Mouse (Mus musculus) heart, postnatal 36 days (tissue): Measurements from ENCODE around the gene Itgb8. TPM values are rescaled to one million over a fixed set of nuclear protein-coding genes. Genes with fewer than 3 reads are reported as not detected.

Experiments
- DNase-seq, 2 experiments: peaks; one replicate each; pipeline ENCODE4 v3.0.0; 2021 to 2022
- intact Hi-C: fragments of 180-260 bp; cut with DNase I; formaldehyde crosslinking; loops from one replicate; pipeline ENCODE4 v1.15.1; 2025
- total RNA-seq, 2 experiments: library from RNA; stranded (reverse); gene quantifications; 2 replicates each; pipeline ENCODE4 v1.2.3; 2021

Gene Itgb8
- 1 to 10 TPM in 1 of 2 experiments, under 1 TPM in 1; 0.92 to 1.1 TPM for total RNA-seq

DNA sequence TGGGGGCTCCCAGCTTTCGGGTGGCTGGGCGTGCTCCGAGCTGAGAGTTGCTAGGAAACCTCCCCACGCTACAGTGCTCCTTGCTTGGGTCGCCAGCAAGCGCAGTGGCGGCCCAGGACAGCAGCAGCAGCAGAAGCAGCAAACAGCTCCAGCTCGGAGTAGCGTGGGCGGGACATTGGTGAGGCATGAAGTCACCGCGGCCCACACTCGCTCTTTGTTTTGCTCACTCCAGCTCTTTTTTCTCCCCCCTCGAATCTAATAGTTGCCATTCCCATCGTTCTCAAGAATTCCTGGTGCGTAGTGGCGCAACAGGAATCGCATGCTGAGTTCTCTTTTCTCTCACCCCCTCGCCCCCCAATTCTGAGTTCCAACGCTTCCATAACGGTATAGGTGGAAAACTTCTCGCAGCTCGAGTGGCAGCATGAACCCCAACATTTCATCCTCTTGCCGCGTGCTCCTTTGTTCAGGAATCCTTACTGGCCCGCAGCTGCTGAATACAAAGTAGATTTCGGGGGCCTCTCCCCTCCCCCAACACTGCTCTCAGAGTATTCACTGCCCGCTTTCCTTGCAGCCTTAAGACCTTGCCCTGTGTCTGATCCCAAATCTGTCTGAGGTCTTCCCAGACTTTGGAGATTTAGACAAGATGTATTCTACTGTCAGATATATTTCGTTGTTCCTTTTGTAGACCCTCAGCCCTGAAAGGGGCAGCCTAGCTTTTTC lies at the start of gene Itgb8:
Itgb8 (minus strand) TSS at position 107 of the 720 bp plus-strand sequence.
- DNase-seq: peak in 1 of 2 experiments; percentile 67
- intact Hi-C loops: loop anchor here (5.0 to 10.0 kb wide), 2 partner anchors 67 to 214 kb away; no protein-coding TSS in a partner anchor

- DNase-seq: no peak
- intact Hi-C loops: no loop called here
These were observed 37.7 kb upstream of the Itgb8 start for GRCm38 (mm10) chr12:119276282-119276681.

GRCm38 (mm10) chr12:119273605-119274004 lies 35.0 kb upstream of the Itgb8 start:
- intact Hi-C loops: no loop called here
- no peak for DNase-seq

- no peak for DNase-seq
- intact Hi-C loops: no loop called here
These were observed 33.4 kb upstream of the Itgb8 start for GRCm38 (mm10) chr12:119271964-119272363.

- intact Hi-C loops: no loop called here
- DNase-seq: no peak
These were observed 31.4 kb upstream of the Itgb8 start for GRCm38 (mm10) chr12:119270036-119270435.

DNA sequence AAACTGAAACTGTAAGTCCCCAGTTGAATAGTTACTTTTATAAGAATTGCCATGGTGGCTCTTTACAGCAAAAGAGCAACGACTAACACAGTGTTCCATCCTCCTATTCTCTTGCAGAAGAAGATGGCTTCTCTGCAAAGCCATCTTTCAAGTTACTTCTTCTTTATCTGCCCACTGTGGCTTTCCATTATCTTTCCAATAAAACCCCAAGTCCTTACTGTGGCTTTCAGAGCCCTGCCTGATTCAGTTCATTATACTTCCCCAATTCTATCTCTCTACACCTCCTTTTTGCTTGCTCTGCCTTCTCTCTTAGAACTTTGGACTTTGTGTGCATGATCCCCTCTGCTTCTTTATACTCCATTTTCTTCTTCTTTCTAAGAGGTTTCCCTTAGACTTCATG lies 30.1 kb upstream of the Itgb8 start:
- no peak for DNase-seq
- intact Hi-C loops: no loop called here

- DNase-seq: no peak
- intact Hi-C loops: no loop called here
These were observed 25.9 kb upstream of the Itgb8 start for GRCm38 (mm10) chr12:119264506-119264905.

GRCm38 (mm10) chr12:119248581-119248980 lies 10.0 kb upstream of the Itgb8 start:
- intact Hi-C loops: no loop called here
- no peak for DNase-seq

DNA sequence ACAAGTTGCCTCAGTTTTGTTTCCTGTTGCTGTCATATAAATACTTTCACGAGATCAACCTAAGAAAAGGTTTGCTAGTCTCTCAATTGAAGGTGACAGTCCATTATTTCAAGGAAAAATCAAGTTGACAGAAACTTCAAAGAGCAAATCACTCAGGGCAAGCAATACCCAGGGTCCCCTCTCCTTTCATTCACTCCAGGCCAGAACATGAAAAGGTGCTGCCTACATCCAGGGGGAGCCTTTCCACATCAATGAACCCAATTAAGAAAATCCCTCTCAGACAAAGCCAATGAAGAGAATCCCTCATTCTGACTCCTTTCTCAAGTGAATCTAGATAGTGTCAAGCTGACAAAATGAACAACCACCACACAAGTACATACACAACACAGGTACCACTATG lies 2.5 kb upstream of the Itgb8 start:
- intact Hi-C loops: no loop called here
- DNase-seq: no peak

DNA sequence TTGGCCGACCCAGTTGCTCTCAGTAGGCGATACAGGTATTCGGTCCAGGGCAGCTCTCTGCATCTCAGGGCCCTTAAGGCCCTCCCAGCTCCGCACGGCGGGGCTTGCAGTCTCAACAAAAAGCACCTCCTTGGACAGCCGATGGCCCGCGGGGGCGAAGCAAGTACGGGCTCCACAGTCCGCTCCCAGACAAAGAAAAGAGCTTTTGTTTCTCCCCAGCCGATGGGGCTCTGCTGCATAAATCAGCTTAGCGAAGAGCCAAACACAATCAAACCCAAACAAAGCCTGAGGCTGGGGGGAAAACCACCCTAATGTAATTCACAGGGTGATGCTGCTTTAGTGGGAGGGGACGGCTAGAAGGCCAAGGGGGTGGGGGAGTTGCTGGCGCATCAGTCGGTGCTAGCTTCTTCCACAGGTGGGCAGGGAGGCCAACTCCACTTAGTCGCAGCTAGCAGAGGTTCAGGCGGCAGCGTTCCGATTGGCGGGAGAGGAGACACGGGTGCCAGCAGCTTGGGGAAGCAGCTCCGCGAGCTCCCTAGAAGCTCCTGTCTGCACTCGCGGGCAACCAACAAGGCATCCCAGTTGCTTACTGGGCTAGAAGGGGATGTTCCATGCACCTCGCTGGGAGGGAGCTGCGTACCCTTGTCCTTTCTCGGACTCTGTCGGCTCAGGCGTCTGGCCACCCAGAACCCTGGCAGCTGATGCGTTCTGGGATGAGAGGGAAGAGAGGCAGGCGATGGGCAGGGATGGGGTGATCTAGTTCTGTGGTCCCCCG lies 494 bp downstream of the Itgb8 start:
- DNase-seq: peak; percentile 8 to 68
- intact Hi-C loops: loop anchor here (5.0 to 10.0 kb wide), 2 partner anchors 66 to 213 kb away; no protein-coding TSS in a partner anchor

DNA sequence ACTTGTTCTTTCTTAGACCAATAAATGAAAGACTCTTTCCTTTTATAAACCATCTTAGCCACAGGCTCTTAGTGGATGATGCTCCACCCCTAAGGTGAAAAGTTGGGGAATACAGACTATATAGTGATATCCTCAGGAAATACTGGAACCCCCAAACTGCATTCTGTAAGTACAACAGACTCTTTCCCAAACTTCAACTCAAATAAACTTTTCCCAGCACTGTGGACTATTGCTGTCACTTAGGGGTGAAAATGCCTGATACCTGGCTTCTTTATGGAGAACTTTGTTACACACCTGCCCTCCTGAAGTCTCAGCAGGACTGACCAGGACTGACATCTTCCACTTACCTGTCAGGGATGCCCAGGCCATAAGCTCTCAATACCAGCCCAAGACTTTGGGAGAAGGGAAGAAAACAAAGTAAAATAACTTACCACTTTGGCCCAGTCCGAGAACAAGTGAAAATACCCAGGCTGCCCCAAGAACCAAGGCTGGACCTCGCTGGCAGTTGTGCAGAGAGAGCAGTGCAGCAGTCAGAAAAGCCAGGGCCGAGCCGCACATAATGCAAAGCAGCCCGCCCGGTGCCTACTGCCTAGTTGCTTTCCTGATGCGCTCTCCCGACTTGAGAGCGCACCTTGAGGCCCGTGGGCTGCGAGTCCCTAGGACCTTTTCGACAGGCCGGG lies 1.2 kb downstream of the Itgb8 start:
- intact Hi-C loops: loop anchor here (5.0 to 10.0 kb wide), 2 partner anchors 65 to 213 kb away; no protein-coding TSS in a partner anchor
- DNase-seq: no peak

GRCm38 (mm10) chr12:119231831-119232230 lies 6.8 kb downstream of the Itgb8 start:
- intact Hi-C loops: loop anchor here (10.0 kb wide), 1 partner anchor 207 kb away; no protein-coding TSS in a partner anchor
- no peak for DNase-seq

DNA sequence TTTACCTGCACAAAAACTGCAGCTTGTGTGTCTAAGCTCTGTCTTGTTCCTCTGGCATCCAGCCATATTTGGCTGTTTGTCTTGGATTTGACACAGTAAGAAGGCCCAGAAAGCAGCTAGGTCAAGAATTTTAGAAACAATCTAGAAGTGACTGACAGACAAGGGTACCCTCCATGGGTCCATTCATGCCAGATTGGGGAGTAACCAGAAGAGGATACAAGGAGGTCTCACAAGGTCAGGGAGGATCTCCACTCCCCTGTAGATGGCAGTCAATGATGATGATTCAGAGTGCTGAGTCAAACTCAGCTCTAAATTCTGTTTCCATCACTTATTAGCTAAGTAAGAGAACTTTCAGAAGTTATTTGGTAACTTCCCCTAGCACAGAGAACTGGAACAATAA lies 8.2 kb downstream of the Itgb8 start:
- intact Hi-C loops: loop anchor here (10.0 kb wide), 1 partner anchor 206 kb away; no protein-coding TSS in a partner anchor
- peak; percentile 2 to 9 for DNase-seq

DNA sequence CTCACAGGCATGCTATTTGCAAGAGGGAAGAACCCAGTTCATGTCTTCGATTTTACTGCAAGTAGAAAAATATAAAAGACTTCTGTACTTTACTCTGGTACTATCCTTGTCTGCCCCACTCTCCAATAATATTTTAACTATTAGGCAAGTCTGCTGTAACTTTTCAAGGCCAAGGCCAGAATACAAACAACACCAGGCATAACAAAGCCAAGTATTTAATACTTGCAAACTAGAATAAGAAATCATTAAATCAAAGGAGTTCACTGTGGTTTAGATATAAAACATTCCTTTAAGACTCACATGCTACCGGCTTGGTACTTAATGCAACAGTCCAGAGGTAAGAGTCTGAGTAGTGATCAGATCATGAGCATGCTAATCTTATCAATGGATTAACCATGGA lies 9.0 kb downstream of the Itgb8 start:
- no peak for DNase-seq
- intact Hi-C loops: no loop called here

DNA sequence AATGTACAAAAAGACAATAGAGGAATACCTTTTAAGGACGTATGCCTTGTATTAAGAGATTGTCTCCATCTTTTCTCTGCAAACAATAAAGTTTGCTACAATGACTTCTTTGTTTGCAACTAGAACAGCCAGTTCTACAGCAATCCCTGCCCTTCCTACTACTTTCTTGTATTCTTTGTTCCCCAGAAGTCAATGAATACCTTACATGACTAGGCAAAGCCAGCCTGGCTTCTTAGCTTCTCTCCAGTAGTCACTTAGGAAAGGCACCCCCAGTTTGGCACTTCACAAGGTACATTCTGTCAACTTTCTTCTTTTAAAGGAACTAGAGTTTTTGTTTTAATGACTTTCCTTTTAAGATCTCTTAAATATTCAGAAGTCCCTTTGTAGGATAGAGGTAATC lies 10.7 kb downstream of the Itgb8 start:
- intact Hi-C loops: no loop called here
- no peak for DNase-seq

GRCm38 (mm10) chr12:119224699-119225098 lies 13.9 kb downstream of the Itgb8 start:
- intact Hi-C loops: no loop called here
- DNase-seq: no peak

GRCm38 (mm10) chr12:119219409-119219808 lies 19.2 kb downstream of the Itgb8 start:
- DNase-seq: no peak

DNA sequence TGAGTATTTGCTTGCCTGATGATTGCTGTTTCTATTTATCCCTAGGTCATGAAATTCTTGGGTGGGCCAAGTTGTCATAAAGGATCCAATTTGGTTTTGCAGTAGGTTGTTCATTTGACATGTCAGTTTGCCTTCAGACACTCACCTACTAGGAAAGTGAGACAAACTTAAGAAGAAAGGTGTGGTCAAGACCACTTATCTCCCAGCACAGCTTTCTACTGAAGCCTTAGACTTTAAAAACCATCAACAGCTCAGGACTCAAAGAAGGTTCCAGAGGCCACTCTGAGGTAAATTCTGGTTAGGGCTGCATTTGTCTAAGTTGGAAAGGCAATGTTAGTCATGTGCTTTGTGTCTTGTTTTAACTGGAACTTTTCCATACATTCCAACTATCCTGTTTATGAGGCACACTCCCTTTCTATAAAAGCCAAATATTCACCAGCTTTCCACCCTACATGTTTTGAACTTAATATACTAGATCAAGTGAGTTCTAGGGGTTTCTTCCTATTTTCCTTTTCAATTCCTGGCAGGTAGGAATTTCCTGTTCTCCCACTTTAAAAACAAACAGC lies 20.8 kb downstream of the Itgb8 start:
- intact Hi-C loops: no loop called here
- DNase-seq: no peak

More at GRCm38 (mm10) chr12:119219409-119219808, 19.2 kb downstream of the Itgb8 start:
- intact Hi-C loops: no loop called here

DNA sequence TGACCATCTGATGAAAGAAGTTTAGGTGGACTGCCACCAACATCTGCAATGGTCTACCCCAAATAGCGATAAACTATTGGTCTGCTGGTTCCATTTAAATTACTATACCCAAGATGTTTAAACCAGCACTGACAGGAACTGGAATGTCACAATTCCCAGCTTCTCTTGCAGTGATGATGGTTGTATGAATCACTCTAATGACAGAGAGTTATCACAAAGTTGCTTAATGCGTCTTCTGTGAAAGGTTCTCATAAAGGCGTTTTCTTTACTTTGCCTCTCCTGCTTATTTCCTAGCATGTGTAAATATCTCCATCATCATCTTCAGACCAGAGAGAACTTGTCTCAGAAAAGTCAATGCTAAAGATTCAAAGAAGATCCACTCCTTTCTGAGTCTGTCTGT lies 23.4 kb downstream of the Itgb8 start:
- intact Hi-C loops: no loop called here
- no peak for DNase-seq

DNA sequence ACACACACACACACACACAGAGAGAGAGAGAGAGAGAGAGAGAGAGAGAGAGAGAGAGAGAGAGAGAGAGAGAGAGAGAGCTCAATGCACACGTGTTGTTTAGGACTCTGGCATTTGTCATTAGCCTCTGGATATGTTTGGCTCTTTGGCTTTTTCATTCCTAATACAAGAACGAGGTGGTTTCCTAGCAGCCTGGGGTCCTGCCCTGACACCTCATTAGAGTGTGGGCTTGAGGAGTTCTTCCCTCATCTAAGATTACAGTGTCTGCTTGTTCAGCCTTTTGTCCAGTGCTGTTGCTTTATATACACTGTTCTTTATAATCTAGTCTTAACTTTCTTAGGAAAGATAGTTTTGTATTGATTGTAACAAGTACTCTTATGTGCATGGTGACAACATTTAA lies 27.1 kb downstream of the Itgb8 start:
- intact Hi-C loops: no loop called here
- no peak for DNase-seq

DNA sequence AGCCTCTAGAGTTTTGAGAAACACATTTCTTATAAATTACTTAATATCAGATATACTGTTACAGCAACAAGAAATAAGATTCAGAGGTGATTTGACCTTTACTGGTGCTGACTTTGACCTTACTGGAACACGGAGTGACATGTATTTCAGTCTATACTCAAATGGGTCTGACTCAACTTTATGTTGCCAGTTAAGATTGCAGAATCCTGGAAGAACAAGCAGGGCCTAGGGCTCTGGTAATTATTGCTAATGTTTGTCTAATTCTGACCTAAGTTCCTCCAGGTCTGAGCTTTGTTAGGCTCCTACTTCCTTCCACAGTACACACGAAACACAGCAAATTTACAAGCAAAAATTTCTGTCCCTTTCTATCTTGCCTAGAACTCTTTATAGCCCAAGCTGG lies 28.0 kb downstream of the Itgb8 start:
- intact Hi-C loops: no loop called here
- DNase-seq: no peak
